Mouse (Mus musculus): ENCODE measurements at regions not wholly inside any gene's neighbourhood (a gene's known extent, or its start where the extent isn't known, plus 50 kb on each side); places are given as distances from the start of the nearest gene placed in this dataset.
A peak's percentile ranks its signal among the peaks of the same experiment; 100 is the strongest.

DNA sequence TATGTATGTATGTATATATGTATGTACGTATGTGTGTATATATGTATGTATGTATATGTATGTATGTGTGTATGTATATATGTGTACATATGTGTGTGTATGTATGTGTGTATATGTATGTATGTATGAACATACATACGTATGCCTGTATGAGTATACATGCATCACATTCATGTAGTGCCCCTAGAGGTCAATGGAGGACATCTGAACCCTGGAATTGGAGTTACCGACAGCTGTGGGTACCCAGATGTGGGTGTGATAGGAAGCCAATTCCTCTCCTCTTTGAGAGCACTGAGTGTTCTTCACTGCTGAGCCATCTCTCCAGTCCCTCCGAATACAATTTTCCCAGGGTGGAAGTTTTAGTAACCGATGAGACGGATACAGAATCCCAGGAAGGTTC, 69.6 kb upstream of the Foxn3 start:
- H3K4me3 ChIP-seq (ENCODE audit: low read depth, low read length): no peak overlapping the region
- no peak for TF ChIP-seq CTCF (IDR thresholded peaks at IDR 0.05; ENCODE audit: low read depth)
- no peak for TF ChIP-seq EP300 (IDR thresholded peaks at IDR 0.05; ENCODE audit: low read depth)
- no peak overlapping the region for H3K4me2 ChIP-seq (ENCODE audit: low read depth, low read length)
- H3K9ac ChIP-seq (replicated peaks; ENCODE audit: low read depth, low read length): no peak overlapping the region
- ATAC-seq (ENCODE audit: insufficient read depth, low read depth) (no peak), DNase-seq (ENCODE audit: low spot score) (no peak)
- 86% methylated on average over 6 of the region's 6 CpGs for WGBS
- no peaks in the 10 kb centered on the region for H3K36me3 ChIP-seq (replicated peaks; ENCODE audit: control insufficient read depth, insufficient read depth, low read length)
- H3K4me1 ChIP-seq (ENCODE audit: control insufficient read depth, insufficient read depth): 0 out of 2 replicates have a peak, but pooled peaks cover 4% of the 10 kb centered on the region
- 0 out of 2 replicates have a peak, but pooled peaks cover 4% of the 10 kb centered on the region for H3K9me3 ChIP-seq (replicated peaks; ENCODE audit: control insufficient read depth, low read length)
- H3K27ac ChIP-seq (ENCODE audit: low read depth): no peak overlapping the region
- no peaks in the 10 kb centered on the region for H3K27me3 ChIP-seq (ENCODE audit: control insufficient read depth, insufficient read depth, low read length)

DNA sequence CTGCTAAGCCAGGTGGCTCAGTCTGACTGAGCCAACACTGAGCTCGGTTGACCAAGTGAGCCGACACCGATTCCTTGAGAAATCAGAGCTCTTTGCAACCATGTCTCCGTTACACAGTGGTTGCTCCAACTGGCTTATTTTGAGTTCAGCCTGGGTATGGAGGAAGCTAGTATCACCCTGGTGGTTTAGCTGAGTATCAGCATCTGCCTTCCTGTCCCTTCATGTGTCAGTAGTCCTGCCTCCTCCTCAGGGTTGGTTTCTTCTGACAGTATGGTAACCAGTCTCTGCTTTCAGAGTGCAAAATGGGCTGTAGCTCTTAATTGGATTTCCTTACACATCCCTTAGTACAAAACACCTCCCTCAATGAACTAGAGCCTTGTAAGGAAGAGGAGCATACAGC, 66.2 kb upstream of the Foxn3 start:
- no peak for ATAC-seq (ENCODE audit: insufficient read depth, low read depth)
- H3K4me3 ChIP-seq (ENCODE audit: low read depth, low read length): no peak overlapping the region
- 88% methylated on average over 4 of the region's 4 CpGs for WGBS
- no peak overlapping the region for H3K27ac ChIP-seq (ENCODE audit: low read depth)
- no peak for TF ChIP-seq EP300 (IDR thresholded peaks at IDR 0.05; ENCODE audit: low read depth)
- TF ChIP-seq CTCF (IDR thresholded peaks at IDR 0.05; ENCODE audit: low read depth): no peak
- 0 out of 2 replicates have a peak, but pooled peaks cover 6% of the 10 kb centered on the region for H3K4me1 ChIP-seq (ENCODE audit: control insufficient read depth, insufficient read depth)
- no peak overlapping the region for H3K4me2 ChIP-seq (ENCODE audit: low read depth, low read length)
- DNase-seq (ENCODE audit: low spot score): no peak
- H3K9ac ChIP-seq (replicated peaks; ENCODE audit: low read depth, low read length): no peak overlapping the region
- H3K36me3 ChIP-seq (replicated peaks; ENCODE audit: control insufficient read depth, insufficient read depth, low read length): no peaks in the 10 kb centered on the region
- H3K27me3 ChIP-seq (ENCODE audit: control insufficient read depth, insufficient read depth, low read length): no peaks in the 10 kb centered on the region
- no peaks in the 10 kb centered on the region for H3K9me3 ChIP-seq (replicated peaks; ENCODE audit: control insufficient read depth, low read length)

GRCm38 (mm10) chr12:99628421-99628820, 65.0 kb upstream of the Foxn3 start:
- no peak for ATAC-seq (ENCODE audit: insufficient read depth, low read depth)
- Histone ChIP-seq H3K9ac (replicated peaks; ENCODE audit: low read depth, low read length) (no peak overlapping the region), H3K9me3 (replicated peaks; ENCODE audit: control insufficient read depth, low read length) (no peaks in the 10 kb centered on the region), H3K4me3 (ENCODE audit: low read depth, low read length) (peak overlapping the region; percentile 87), H3K4me1 (ENCODE audit: control insufficient read depth, insufficient read depth) (0 out of 2 replicates have a peak, but pooled peaks cover 6% of the 10 kb centered on the region), H3K27me3 (ENCODE audit: control insufficient read depth, insufficient read depth, low read length) (no peaks in the 10 kb centered on the region), H3K27ac (ENCODE audit: low read depth) (peak overlapping the region; percentile 2; the same call in 1 of the 2 replicates), H3K4me2 (ENCODE audit: low read depth, low read length) (peak overlapping the region; percentile 82), H3K36me3 (replicated peaks; ENCODE audit: control insufficient read depth, insufficient read depth, low read length) (no peaks in the 10 kb centered on the region)
- TF ChIP-seq CTCF (IDR thresholded peaks at IDR 0.05; ENCODE audit: low read depth): no peak
- WGBS: 56% methylated on average over 3 of the region's 3 CpGs
- no peak for DNase-seq (ENCODE audit: low spot score)

GRCm38 (mm10) chr12:99627898-99628231, 64.5 kb upstream of the Foxn3 start:
- under 1% methylated on average over 30 of the region's 30 CpGs for WGBS
- H3K9me3 ChIP-seq (replicated peaks; ENCODE audit: control insufficient read depth, low read length): no peaks in the 10 kb centered on the region
- H3K4me2 ChIP-seq (ENCODE audit: low read depth, low read length): peak overlapping the region; percentile 82
- peak overlapping the region; percentile 28 for H3K27ac ChIP-seq (ENCODE audit: low read depth)
- H3K4me1 ChIP-seq (ENCODE audit: control insufficient read depth, insufficient read depth): 0 out of 2 replicates have a peak, but pooled peaks cover 6% of the 10 kb centered on the region
- H3K9ac ChIP-seq (replicated peaks; ENCODE audit: low read depth, low read length): peak overlapping the region; percentile 50
- H3K4me3 ChIP-seq (ENCODE audit: low read depth, low read length): peak overlapping the region; percentile 87
- no peaks in the 10 kb centered on the region for H3K36me3 ChIP-seq (replicated peaks; ENCODE audit: control insufficient read depth, insufficient read depth, low read length)
- H3K27me3 ChIP-seq (ENCODE audit: control insufficient read depth, insufficient read depth, low read length): no peaks in the 10 kb centered on the region
- ATAC-seq (ENCODE audit: insufficient read depth, low read depth) (peak; percentile 96), DNase-seq (ENCODE audit: low spot score) (peak; percentile 79)
- TF ChIP-seq EP300 (IDR thresholded peaks at IDR 0.05; ENCODE audit: low read depth) (no peak), CTCF (IDR thresholded peaks at IDR 0.05; ENCODE audit: low read depth) (no peak)

GRCm38 (mm10) chr12:99627201-99627897, 64.0 kb upstream of the Foxn3 start:
- Histone ChIP-seq H3K4me2 (ENCODE audit: low read depth, low read length) (peak overlapping the region; percentile 82), H3K27ac (ENCODE audit: low read depth) (peak overlapping the region; percentile 28; the same call in 1 of the 2 replicates), H3K27me3 (ENCODE audit: control insufficient read depth, insufficient read depth, low read length) (no peaks in the 10 kb centered on the region), H3K36me3 (replicated peaks; ENCODE audit: control insufficient read depth, insufficient read depth, low read length) (no peaks in the 10 kb centered on the region), H3K4me1 (ENCODE audit: control insufficient read depth, insufficient read depth) (0 out of 2 replicates have a peak, but pooled peaks cover 6% of the 10 kb centered on the region), H3K9ac (replicated peaks; ENCODE audit: low read depth, low read length) (peak overlapping the region; percentile 50), H3K4me3 (ENCODE audit: low read depth, low read length) (peak overlapping the region; percentile 87), H3K9me3 (replicated peaks; ENCODE audit: control insufficient read depth, low read length) (no peaks in the 10 kb centered on the region)
- WGBS: 2% methylated on average over 40 of the region's 40 CpGs
- DNase-seq (ENCODE audit: low spot score) (no peak), ATAC-seq (ENCODE audit: insufficient read depth, low read depth) (peak; percentile 71)
- no peak for TF ChIP-seq CTCF (IDR thresholded peaks at IDR 0.05; ENCODE audit: low read depth)
- no peak for TF ChIP-seq EP300 (IDR thresholded peaks at IDR 0.05; ENCODE audit: low read depth)

DNA sequence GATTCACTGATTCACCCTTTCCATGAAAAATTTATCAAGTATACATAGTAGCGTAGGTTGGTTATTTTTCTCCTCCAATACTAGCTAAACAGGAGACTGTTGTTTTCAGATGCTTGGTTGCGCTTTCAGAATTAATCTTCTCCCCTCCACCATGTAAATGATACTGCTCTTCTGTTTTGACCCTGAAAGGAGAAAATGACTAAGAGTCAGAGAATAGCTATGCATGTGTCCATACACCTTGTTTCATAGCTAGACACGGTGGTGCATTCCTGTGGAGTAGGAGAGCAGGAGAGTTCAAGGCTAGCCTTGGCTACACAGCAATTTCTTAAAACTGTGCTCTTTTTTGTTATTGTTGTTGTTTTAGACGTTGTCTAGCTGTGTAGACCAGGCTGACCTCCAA, 62.8 kb upstream of the Foxn3 start:
- H3K4me2 ChIP-seq (ENCODE audit: low read depth, low read length): no peak overlapping the region
- ATAC-seq (ENCODE audit: insufficient read depth, low read depth): no peak
- H3K27me3 ChIP-seq (ENCODE audit: control insufficient read depth, insufficient read depth, low read length): no peaks in the 10 kb centered on the region
- TF ChIP-seq EP300 (IDR thresholded peaks at IDR 0.05; ENCODE audit: low read depth) (no peak), CTCF (IDR thresholded peaks at IDR 0.05; ENCODE audit: low read depth) (no peak)
- WGBS: 87% methylated on average over 4 of the region's 4 CpGs
- 0 out of 2 replicates have a peak, but pooled peaks cover 6% of the 10 kb centered on the region for H3K4me1 ChIP-seq (ENCODE audit: control insufficient read depth, insufficient read depth)
- H3K9ac ChIP-seq (replicated peaks; ENCODE audit: low read depth, low read length): no peak overlapping the region
- no peak for DNase-seq (ENCODE audit: low spot score)
- H3K36me3 ChIP-seq (replicated peaks; ENCODE audit: control insufficient read depth, insufficient read depth, low read length): no peaks in the 10 kb centered on the region
- H3K27ac ChIP-seq (ENCODE audit: low read depth): no peak overlapping the region
- no peaks in the 10 kb centered on the region for H3K9me3 ChIP-seq (replicated peaks; ENCODE audit: control insufficient read depth, low read length)
- no peak overlapping the region for H3K4me3 ChIP-seq (ENCODE audit: low read depth, low read length)
